Mouse (Mus musculus): ENCODE measurements around the gene B3gnt9. TPM values are rescaled to one million over a fixed set of nuclear protein-coding genes. Genes with fewer than 3 reads are reported as not detected.
A peak's percentile ranks its signal among the peaks of the same experiment; 100 is the strongest.

Gene B3gnt9
- total and polyA plus RNA-seq, 2 experiments = 0.74 to 1.4 TPM

GRCm38 (mm10) chr8:105281821-105282220 is 26.9 kb upstream of the B3gnt9 start:
- TF ChIP-seq CTCF (IDR thresholded peaks at IDR 0.05; ENCODE audit: low read depth, low read length) (no peak), POLR2A (IDR thresholded peaks at IDR 0.05; ENCODE audit: extremely low read depth, insufficient read depth, low read length) (no peak)

GRCm38 (mm10) chr8:105280567-105280966 is 25.6 kb upstream of the B3gnt9 start:
- Histone ChIP-seq H3K9ac (ENCODE audit: low read depth, low read length) (no peak overlapping the region), H3K4me1 (ENCODE audit: control insufficient read depth, insufficient read depth, low read length) (peaks cover 6% of the 10 kb centered on the region), H3K27ac (replicated peaks; ENCODE audit: insufficient read depth, low read depth, low read length) (no peak overlapping the region), H3K4me3 (ENCODE audit: insufficient read depth, low read depth, low read length) (no peak overlapping the region), H3K27me3 (ENCODE audit: control insufficient read depth, insufficient read depth, low read length) (no peaks in the 10 kb centered on the region), H3K36me3 (ENCODE audit: control insufficient read depth, insufficient read depth, low read length) (no peaks in the 10 kb centered on the region), H3K79me2 (ENCODE audit: control insufficient read depth, insufficient read depth, low read length) (no peaks in the 10 kb centered on the region)
- WGBS = 89% methylated on average over 3 of the region's 3 CpGs
- no peak for DNase-seq (ENCODE audit: extremely low read depth, low read depth, low spot score)
- no peak for TF ChIP-seq POLR2A (IDR thresholded peaks at IDR 0.05; ENCODE audit: extremely low read depth, insufficient read depth, low read length)
- no peak for TF ChIP-seq CTCF (IDR thresholded peaks at IDR 0.05; ENCODE audit: low read depth, low read length)

More at GRCm38 (mm10) chr8:105281821-105282220, 26.9 kb upstream of the B3gnt9 start:
- Histone ChIP-seq H3K27me3 (ENCODE audit: control insufficient read depth, insufficient read depth, low read length) (no peaks in the 10 kb centered on the region), H3K27ac (replicated peaks; ENCODE audit: insufficient read depth, low read depth, low read length) (no peak overlapping the region), H3K36me3 (ENCODE audit: control insufficient read depth, insufficient read depth, low read length) (no peaks in the 10 kb centered on the region), H3K4me1 (ENCODE audit: control insufficient read depth, insufficient read depth, low read length) (peaks cover 6% of the 10 kb centered on the region), H3K79me2 (ENCODE audit: control insufficient read depth, insufficient read depth, low read length) (no peaks in the 10 kb centered on the region), H3K4me3 (ENCODE audit: insufficient read depth, low read depth, low read length) (no peak overlapping the region), H3K9ac (ENCODE audit: low read depth, low read length) (no peak overlapping the region)
- WGBS = 95% methylated on average over 12 of the region's 12 CpGs
- DNase-seq (ENCODE audit: extremely low read depth, low read depth, low spot score) = no peak

- Histone ChIP-seq H3K27ac (replicated peaks; ENCODE audit: insufficient read depth, low read depth, low read length) (no peak overlapping the region), H3K4me3 (ENCODE audit: insufficient read depth, low read depth, low read length) (peak overlapping the region; percentile 19; the same call in 1 of the 2 replicates), H3K79me2 (ENCODE audit: control insufficient read depth, insufficient read depth, low read length) (no peaks in the 10 kb centered on the region), H3K4me1 (ENCODE audit: control insufficient read depth, insufficient read depth, low read length) (peaks cover 6% of the 10 kb centered on the region), H3K9ac (ENCODE audit: low read depth, low read length) (no peak overlapping the region), H3K36me3 (ENCODE audit: control insufficient read depth, insufficient read depth, low read length) (no peaks in the 10 kb centered on the region), H3K27me3 (ENCODE audit: control insufficient read depth, insufficient read depth, low read length) (no peaks in the 10 kb centered on the region)
- 6% methylated on average over 28 of the region's 28 CpGs for WGBS
- TF ChIP-seq POLR2A (IDR thresholded peaks at IDR 0.05; ENCODE audit: extremely low read depth, insufficient read depth, low read length) (no peak), CTCF (IDR thresholded peaks at IDR 0.05; ENCODE audit: low read depth, low read length) (peak; percentile 61)
- peak; percentile 89 for DNase-seq (ENCODE audit: extremely low read depth, low read depth, low spot score)
Observed at GRCm38 (mm10) chr8:105278911-105279334, 24.0 kb upstream of the B3gnt9 start.

- 15% methylated on average over 30 of the region's 30 CpGs for WGBS
- no peak for TF ChIP-seq CTCF (IDR thresholded peaks at IDR 0.05; ENCODE audit: low read depth, low read length)
- TF ChIP-seq POLR2A (IDR thresholded peaks at IDR 0.05; ENCODE audit: extremely low read depth, insufficient read depth, low read length) = no peak
- H3K27ac ChIP-seq (replicated peaks; ENCODE audit: insufficient read depth, low read depth, low read length) = no peak overlapping the region
- no peaks in the 10 kb centered on the region for H3K27me3 ChIP-seq (ENCODE audit: control insufficient read depth, insufficient read depth, low read length)
- H3K36me3 ChIP-seq (ENCODE audit: control insufficient read depth, insufficient read depth, low read length) = no peaks in the 10 kb centered on the region
- peak overlapping the region; percentile 48; the same call in 1 of the 2 replicates for H3K4me3 ChIP-seq (ENCODE audit: insufficient read depth, low read depth, low read length)
- no peak for DNase-seq (ENCODE audit: extremely low read depth, low read depth, low spot score)
- H3K79me2 ChIP-seq (ENCODE audit: control insufficient read depth, insufficient read depth, low read length) = no peaks in the 10 kb centered on the region
- peak overlapping the region; percentile 55; the same call in 1 of the 2 replicates for H3K9ac ChIP-seq (ENCODE audit: low read depth, low read length)
- peaks cover 4% of the 10 kb centered on the region for H3K4me1 ChIP-seq (ENCODE audit: control insufficient read depth, insufficient read depth, low read length)
Observed at GRCm38 (mm10) chr8:105276292-105277120, 21.6 kb upstream of the B3gnt9 start.

- Histone ChIP-seq H3K36me3 (ENCODE audit: control insufficient read depth, insufficient read depth, low read length) (no peaks in the 10 kb centered on the region), H3K4me1 (ENCODE audit: control insufficient read depth, insufficient read depth, low read length) (peaks cover 4% of the 10 kb centered on the region), H3K27ac (replicated peaks; ENCODE audit: insufficient read depth, low read depth, low read length) (no peak within 1 kb of the TSS), H3K79me2 (ENCODE audit: control insufficient read depth, insufficient read depth, low read length) (no peaks in the 10 kb centered on the region), H3K9ac (ENCODE audit: low read depth, low read length) (peak within 1 kb of the TSS; percentile 55; the same call in 1 of the 2 replicates), H3K27me3 (ENCODE audit: control insufficient read depth, insufficient read depth, low read length) (no peaks in the 10 kb centered on the region), H3K4me3 (ENCODE audit: insufficient read depth, low read depth, low read length) (peak within 1 kb of the TSS; percentile 48; the same call in 1 of the 2 replicates)
- no peak for DNase-seq (ENCODE audit: extremely low read depth, low read depth, low spot score)
- TF ChIP-seq POLR2A (IDR thresholded peaks at IDR 0.05; ENCODE audit: extremely low read depth, insufficient read depth, low read length) = no peak
- WGBS = 34% methylated on average over 10 of the region's 10 CpGs
Observed at GRCm38 (mm10) chr8:105275840-105276239, 20.9 kb upstream of the B3gnt9 start, which contains the start of gene Nol3. TSS of gene Nol3 (plus strand) at chr8:105276140.

GRCm38 (mm10) chr8:105275387-105275786 is 20.4 kb upstream of the B3gnt9 start:
- no peaks in the 10 kb centered on the region for H3K27me3 ChIP-seq (ENCODE audit: control insufficient read depth, insufficient read depth, low read length)
- DNase-seq (ENCODE audit: extremely low read depth, low read depth, low spot score) = no peak
- H3K9ac ChIP-seq (ENCODE audit: low read depth, low read length) = no peak overlapping the region
- TF ChIP-seq CTCF (IDR thresholded peaks at IDR 0.05; ENCODE audit: low read depth, low read length) (no peak), POLR2A (IDR thresholded peaks at IDR 0.05; ENCODE audit: extremely low read depth, insufficient read depth, low read length) (no peak)
- H3K79me2 ChIP-seq (ENCODE audit: control insufficient read depth, insufficient read depth, low read length) = no peaks in the 10 kb centered on the region
- no peak overlapping the region for H3K4me3 ChIP-seq (ENCODE audit: insufficient read depth, low read depth, low read length)
- no peaks in the 10 kb centered on the region for H3K36me3 ChIP-seq (ENCODE audit: control insufficient read depth, insufficient read depth, low read length)
- 46% methylated on average over 11 of the region's 11 CpGs for WGBS
- no peak overlapping the region for H3K27ac ChIP-seq (replicated peaks; ENCODE audit: insufficient read depth, low read depth, low read length)
- H3K4me1 ChIP-seq (ENCODE audit: control insufficient read depth, insufficient read depth, low read length) = peaks cover 5% of the 10 kb centered on the region

Measured in liver, adult 2 months (tissue).